Mouse (Mus musculus) E14TG2a.4 (cell line): ENCODE measurements around the gene Marc1.

Source experiments
- H3K27me3 ChIP-seq: 2 replicates; pipeline ENCODE4 v1.6.1; 2014; ENCODE audit warnings: low read length, control low read depth; ENCODE audit not compliant: insufficient read depth
- H3K36me3 ChIP-seq: 2 replicates; pipeline ENCODE4 v1.6.1; 2014; ENCODE audit warnings: low read length, control low read depth; ENCODE audit not compliant: insufficient read depth
- H3K4me1 ChIP-seq: replicated peaks from 2 replicates; pipeline ENCODE4 v1.6.1; 2014; ENCODE audit warnings: low read depth, low read length, control low read depth
- H3K4me3 ChIP-seq: replicated peaks from 2 replicates; pipeline ENCODE4 v1.5.1; 2014; ENCODE audit warnings: mild to moderate bottlenecking, low read length
- H3K9me3 ChIP-seq: 2 replicates; pipeline ENCODE4 v1.6.1; 2014; ENCODE audit warnings: low read length, control low read depth
- CTCF ChIP-seq: conservative IDR thresholded peaks from 2 replicates; pipeline ENCODE4 v1.5.1; 2014; ENCODE audit warnings: low read length
- NANOG ChIP-seq: IDR thresholded peaks from 2 replicates; pipeline ENCODE4 v1.6.1; 2014; ENCODE audit warnings: borderline replicate concordance, low read length, mixed read lengths
- POU5F1 ChIP-seq: IDR thresholded peaks from 2 replicates; pipeline ENCODE4 v1.6.1; 2014; ENCODE audit warnings: low read length, borderline replicate concordance

Marc1 gene

GRCm38 (mm10) chr1:184810780-184811575, at the start of gene Marc1:
Gene Marc1 (minus strand): TSS chr1:184811313.
- Histone ChIP-seq H3K36me3 (no peaks in the 10 kb centered on the region), H3K4me3 (peak within 1 kb of the TSS; percentile 78), H3K9me3 (no peaks in the 10 kb centered on the region), H3K27me3 (peaks cover 53% of the 10 kb centered on the region), H3K4me1 (peaks cover 24% of the 10 kb centered on the region)
- TF ChIP-seq POU5F1 (no peak), CTCF (no peak), NANOG (no peak)

GRCm38 (mm10) chr1:184860276-184860675, 49.2 kb upstream of the Marc1 start:
- H3K4me1 ChIP-seq = peaks cover 10% of the 10 kb centered on the region
- no peaks in the 10 kb centered on the region for H3K9me3 ChIP-seq
- H3K27me3 ChIP-seq = peaks cover 17% of the 10 kb centered on the region; the same call in 1 of the 2 replicates
- no peak overlapping the region for H3K4me3 ChIP-seq
- no peaks in the 10 kb centered on the region for H3K36me3 ChIP-seq
- TF ChIP-seq CTCF = no peak
- TF ChIP-seq POU5F1 = no peak
- TF ChIP-seq NANOG = no peak

GRCm38 (mm10) chr1:184858253-184858652, 47.1 kb upstream of the Marc1 start:
- Histone ChIP-seq H3K4me3 (no peak overlapping the region), H3K9me3 (no peaks in the 10 kb centered on the region), H3K4me1 (peaks cover 11% of the 10 kb centered on the region), H3K27me3 (peaks cover 11% of the 10 kb centered on the region; the same call in 1 of the 2 replicates), H3K36me3 (no peaks in the 10 kb centered on the region)
- TF ChIP-seq POU5F1 (no peak), NANOG (no peak), CTCF (no peak)

- Histone ChIP-seq H3K27me3 (peaks cover 11% of the 10 kb centered on the region; the same call in 1 of the 2 replicates), H3K4me1 (peaks cover 13% of the 10 kb centered on the region), H3K4me3 (no peak overlapping the region), H3K9me3 (no peaks in the 10 kb centered on the region), H3K36me3 (no peaks in the 10 kb centered on the region)
- TF ChIP-seq POU5F1 = no peak
- TF ChIP-seq NANOG = no peak
- no peak for TF ChIP-seq CTCF
Measured at GRCm38 (mm10) chr1:184857216-184857615, 46.1 kb upstream of the Marc1 start.

- H3K4me1 ChIP-seq = peaks cover 23% of the 10 kb centered on the region
- no peak overlapping the region for H3K4me3 ChIP-seq
- H3K9me3 ChIP-seq = no peaks in the 10 kb centered on the region
- TF ChIP-seq POU5F1 (no peak), NANOG (no peak), CTCF (no peak)
- H3K36me3 ChIP-seq = no peaks in the 10 kb centered on the region
- H3K27me3 ChIP-seq = peaks cover 18% of the 10 kb centered on the region
Measured at GRCm38 (mm10) chr1:184853922-184854321, 42.8 kb upstream of the Marc1 start.

GRCm38 (mm10) chr1:184853339-184853738, 42.2 kb upstream of the Marc1 start:
- Histone ChIP-seq H3K36me3 (no peaks in the 10 kb centered on the region), H3K27me3 (peaks cover 22% of the 10 kb centered on the region), H3K9me3 (no peaks in the 10 kb centered on the region), H3K4me3 (no peak overlapping the region), H3K4me1 (peaks cover 23% of the 10 kb centered on the region)
- TF ChIP-seq CTCF (peak; percentile 77), NANOG (no peak), POU5F1 (no peak)

GRCm38 (mm10) chr1:184851741-184852618, 40.9 kb upstream of the Marc1 start:
- H3K4me1 ChIP-seq = peaks cover 29% of the 10 kb centered on the region
- peak; percentile 48 for TF ChIP-seq CTCF
- TF ChIP-seq POU5F1 = no peak
- peaks cover 31% of the 10 kb centered on the region for H3K27me3 ChIP-seq
- H3K36me3 ChIP-seq = no peaks in the 10 kb centered on the region
- H3K9me3 ChIP-seq = no peaks in the 10 kb centered on the region
- 0 out of 2 replicates have a peak overlapping the region, but pooled peaks have one; percentile 29 for H3K4me3 ChIP-seq

- H3K9me3 ChIP-seq = no peaks in the 10 kb centered on the region
- H3K4me1 ChIP-seq = peaks cover 35% of the 10 kb centered on the region
- H3K36me3 ChIP-seq = no peaks in the 10 kb centered on the region
- no peak for TF ChIP-seq CTCF
- no peak for TF ChIP-seq POU5F1
- no peak for TF ChIP-seq NANOG
- no peak overlapping the region for H3K4me3 ChIP-seq
- peaks cover 39% of the 10 kb centered on the region for H3K27me3 ChIP-seq
Measured at GRCm38 (mm10) chr1:184851166-184851565, 40.1 kb upstream of the Marc1 start.
